Mouse (Mus musculus) heart, adult 2 months (tissue): ENCODE results near the gene Ccdc51.
A peak's percentile ranks its signal among the peaks of the same experiment; 100 is the strongest.

Experiments
- CTCF ChIP-seq: fragments of 200-600 bp; IDR thresholded peaks from 2 replicates; pipeline ENCODE4 v1.8.1; 2022; ENCODE audit warnings: antibody characterized with exemption, mild to moderate bottlenecking, moderate library complexity
- EP300 ChIP-seq: fragments of 200-500 bp; IDR thresholded peaks from 2 replicates; pipeline ENCODE4 v1.6.1; 2011; ENCODE audit warnings: low read depth, low read length, control low read depth; ENCODE audit not compliant: insufficient read depth

GRCm38 (mm10) chr9:109068095-109068735, 14.1 kb upstream of the Ccdc51 start:
- TF ChIP-seq CTCF (peak; percentile 35), EP300 (no peak)
